Mouse (Mus musculus) neutrophil, adult 5-6 weeks (primary cell): ENCODE data around the gene Pde6h. TPM values are rescaled to one million over a fixed set of nuclear protein-coding genes. Genes with fewer than 3 reads are reported as not detected.
A peak's percentile ranks its signal among the peaks of the same experiment; 100 is the strongest.

Experiments used
- ATAC-seq: fragments of 151-379, 151-347 bp; 2 replicates; pipeline ENCODE4 v1.8.0; 2017; ENCODE audit warnings: mild to moderate bottlenecking, moderate TSS enrichment; ENCODE audit not compliant: insufficient number of reproducible peaks, poor library complexity, low FRiP score, severe bottlenecking; ENCODE audit errors: extremely low read depth
- total RNA-seq: library from RNA; stranded (forward); fragments of 200-1000 nt; gene quantifications from 2 replicates; pipeline ENCODE4 v1.2.3, GENCODE M21; 2017

The Pde6h gene
- total RNA-seq, 1 experiment from 2014 or later: 0.35 TPM

DNA sequence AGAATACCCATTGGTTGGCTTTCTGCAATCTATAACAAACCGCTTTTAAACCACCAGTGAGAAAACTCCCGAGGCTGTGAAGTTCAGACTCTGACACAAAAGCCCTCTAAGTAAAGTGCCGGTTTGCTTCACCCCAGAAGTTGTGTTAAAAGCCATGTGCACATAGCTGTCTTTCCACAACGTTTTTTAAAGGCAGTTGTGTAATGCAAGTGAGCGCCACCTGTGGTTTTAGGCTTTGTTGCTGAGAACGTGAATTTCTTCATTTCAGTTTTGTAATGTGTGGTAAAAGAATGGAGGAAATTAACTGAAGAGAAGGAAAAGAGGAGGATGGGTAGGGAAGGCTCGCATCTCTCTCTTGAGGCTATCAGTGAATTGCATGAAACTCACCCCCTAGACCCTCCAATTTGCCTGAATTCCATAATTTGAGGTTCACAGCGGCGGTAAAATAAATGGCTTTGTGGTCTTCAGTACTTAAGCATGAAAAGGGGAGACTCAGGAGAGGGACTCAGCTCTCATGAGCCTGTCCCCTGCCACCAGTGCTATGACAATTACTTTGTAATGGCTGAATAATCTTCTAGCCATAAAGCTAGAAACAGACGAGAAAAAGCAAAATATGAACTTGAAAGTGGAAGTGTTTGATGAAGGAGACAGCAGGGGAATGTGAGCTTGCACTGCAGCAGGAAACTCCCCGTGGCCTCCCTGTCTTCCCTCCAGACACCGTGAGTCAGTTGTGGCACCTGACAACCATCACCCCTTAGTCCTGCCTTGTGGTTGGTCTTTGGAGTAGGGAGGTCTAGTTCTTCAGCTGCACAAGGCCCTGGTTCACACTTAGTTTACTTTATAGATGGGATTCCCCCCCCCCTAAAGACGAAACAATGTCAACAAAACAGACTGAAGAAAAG lies 41.2 kb downstream of the Pde6h start:
- peak; percentile 49; the same call in 1 of the 2 replicates for ATAC-seq

DNA sequence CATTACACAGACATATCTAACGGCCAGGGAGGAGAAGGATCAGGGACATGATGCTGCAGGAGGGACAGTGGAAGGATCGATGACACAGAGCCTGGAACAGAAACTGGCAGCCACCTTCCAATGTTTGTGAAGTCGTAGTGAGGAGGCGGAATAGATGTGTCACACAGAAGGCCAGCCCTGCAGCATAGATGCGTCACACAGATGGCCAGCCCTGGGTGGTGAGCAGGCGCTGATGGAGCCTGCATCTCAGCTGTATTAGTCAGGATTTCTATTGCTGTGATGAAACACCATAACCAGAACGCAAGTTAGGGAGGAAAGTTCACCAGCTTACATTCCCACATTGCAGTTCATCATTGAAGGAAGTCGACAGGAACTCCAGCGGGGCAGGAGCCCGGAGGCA lies 42.3 kb downstream of the Pde6h start:
- peak; percentile 40 for ATAC-seq

DNA sequence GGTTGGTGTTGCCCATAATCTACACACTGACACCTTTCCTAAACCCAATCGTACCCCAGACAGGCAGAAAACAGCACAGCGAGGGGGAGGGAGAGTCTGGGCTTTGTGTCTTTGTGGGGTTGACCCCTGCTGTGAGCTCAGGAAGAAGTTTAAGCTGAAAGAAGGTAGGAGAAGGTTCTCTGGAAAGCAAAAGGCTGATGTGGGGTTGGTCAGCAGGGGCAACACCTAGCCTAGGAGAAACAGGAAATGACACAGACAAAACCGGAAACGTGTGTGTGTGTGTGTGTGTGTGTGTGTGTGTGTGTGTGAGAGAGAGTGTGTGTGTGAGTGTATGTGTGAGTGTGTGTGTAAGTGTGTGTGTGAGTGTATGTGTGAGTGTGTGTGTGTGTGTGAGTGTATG lies 43.8 kb downstream of the Pde6h start:
- peak; percentile 55 for ATAC-seq

DNA sequence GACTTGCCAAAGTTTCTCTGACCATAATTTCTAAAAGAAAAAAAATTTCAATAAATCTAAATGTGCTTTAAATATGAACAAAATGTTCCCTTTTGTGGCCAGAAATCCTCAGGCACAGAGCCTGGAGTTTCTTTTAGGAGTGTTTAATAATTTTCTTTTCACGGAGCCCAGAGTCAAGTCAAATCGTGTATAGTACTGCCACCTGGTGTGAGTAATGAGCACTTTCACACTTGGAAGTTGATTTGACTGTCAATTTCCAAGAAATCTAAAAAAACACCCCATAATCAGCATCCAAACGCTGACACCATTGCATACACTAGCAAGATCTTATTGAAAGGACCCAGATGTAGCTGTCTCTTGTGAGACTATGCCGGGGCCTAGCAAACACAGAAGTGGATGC lies 45.2 kb downstream of the Pde6h start:
- ATAC-seq: peak; percentile 49; the same call in 1 of the 2 replicates

DNA sequence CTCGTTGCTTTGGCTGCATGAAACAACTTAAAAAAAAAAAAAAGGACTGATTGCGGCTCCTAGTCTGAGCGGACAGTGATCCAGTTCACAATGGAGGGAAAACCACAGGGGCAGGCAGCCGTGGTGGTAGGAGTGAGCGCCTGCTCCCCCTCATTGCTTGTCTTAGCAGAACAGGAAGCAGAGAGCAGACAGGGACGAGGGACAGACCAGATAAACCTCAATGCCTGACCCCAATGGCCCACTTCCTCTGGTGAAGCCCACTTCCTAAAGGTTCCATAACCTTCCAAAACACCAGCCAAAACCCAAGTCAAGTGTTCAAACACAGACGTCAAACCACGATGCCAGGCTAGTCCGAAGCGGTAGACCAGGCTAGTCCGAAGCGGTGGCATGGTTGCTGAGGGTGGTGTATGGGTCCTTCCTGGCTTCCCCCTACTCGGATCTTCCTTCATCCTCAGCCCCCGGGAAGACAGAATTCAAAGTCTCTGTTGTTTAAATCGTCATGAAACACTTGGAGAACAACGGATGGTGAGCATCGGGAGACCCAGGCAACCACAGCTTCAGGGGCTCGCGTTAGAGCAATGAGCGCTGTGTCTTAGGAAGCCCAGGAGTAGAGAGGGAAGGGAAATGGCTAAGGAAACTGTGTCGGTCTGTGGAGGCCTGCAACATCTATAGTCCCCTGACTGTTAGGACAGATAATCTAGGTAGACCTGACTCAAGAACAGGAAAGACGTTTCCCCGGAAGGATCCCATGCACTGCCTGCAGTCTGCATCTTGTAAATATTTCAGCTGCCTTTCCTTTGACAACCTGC lies 55.8 kb downstream of the Pde6h start:
- ATAC-seq: no peak; the same call in 1 of the 2 replicates

DNA sequence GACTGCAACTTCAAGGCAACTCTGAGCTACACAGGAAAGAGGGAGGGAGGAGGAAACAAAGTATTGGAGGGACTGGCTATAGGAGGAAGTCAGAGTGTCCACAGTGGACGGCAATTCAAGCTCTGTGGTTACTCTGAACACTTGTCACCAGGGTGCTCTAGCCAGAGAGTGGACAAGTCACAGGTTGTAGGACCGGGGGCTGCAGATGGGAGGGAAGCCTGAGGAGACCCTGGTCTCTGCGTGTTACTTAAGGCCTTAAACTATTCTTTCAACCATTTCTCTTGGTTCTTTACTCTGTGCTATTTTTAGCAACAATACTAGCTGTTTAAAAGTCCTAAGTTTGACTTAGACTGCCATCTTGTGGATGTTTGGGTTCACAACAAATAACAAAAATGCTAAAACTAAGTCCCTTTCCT lies 56.7 kb downstream of the Pde6h start:
- ATAC-seq: peak; percentile 56

DNA sequence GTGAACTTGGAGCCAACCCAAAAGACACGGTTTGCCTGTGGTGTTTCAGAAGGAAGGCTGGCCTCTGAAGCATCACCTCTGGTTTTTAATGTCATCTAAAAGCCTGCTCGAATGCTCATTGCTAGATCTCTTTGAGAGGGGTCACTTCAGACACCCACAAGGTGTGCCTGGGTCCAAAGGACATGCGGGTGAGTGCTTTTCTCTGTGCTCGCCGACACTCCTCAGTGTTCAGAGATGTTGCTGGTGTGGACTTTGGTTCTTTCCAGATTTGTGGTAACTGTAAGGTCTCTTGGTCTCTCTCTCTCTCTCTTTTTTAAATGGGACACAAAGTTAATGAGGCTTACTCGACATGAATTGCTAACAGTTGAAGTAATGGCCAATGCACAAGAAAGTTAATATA lies 58.9 kb downstream of the Pde6h start:
- no peak for ATAC-seq

DNA sequence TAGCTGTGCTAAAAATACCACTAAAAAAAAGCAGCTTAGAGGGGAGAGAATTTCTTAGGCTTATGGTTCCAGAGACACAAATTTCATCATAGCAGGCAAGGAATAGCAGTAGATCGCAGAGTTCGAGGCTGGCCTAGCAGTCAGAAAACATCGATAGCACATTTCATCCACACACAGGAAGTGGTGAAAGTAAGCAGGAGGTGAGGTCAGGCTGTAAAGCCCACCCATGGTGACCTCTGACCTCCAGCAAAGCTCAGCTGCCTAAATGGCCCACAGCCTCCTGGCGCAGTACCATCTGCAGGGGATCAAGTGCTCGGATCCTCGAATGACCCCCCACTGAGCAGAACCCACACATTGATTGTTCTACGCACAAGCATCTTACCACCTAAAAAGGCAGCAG lies 59.6 kb downstream of the Pde6h start:
- ATAC-seq: no peak

DNA sequence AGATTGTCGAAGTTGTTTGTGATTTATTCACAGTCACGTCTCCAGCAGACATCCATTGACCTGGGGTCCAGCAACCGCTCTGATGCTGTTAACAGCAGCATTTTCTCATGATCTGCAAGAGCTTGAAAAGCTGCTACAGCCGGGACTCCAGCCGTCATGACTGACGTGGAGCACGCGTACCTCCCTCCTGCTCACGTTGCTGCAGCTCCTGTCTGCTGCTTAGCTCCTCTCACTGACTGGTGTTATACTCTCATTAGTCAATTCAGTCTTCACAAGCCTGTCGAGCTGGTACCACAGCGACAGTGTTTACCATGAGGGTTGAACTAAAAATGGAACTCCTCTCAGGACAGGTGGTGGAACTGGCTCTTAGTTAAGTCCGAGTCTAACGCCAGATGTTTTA lies 62.4 kb downstream of the Pde6h start:
- no peak for ATAC-seq

DNA sequence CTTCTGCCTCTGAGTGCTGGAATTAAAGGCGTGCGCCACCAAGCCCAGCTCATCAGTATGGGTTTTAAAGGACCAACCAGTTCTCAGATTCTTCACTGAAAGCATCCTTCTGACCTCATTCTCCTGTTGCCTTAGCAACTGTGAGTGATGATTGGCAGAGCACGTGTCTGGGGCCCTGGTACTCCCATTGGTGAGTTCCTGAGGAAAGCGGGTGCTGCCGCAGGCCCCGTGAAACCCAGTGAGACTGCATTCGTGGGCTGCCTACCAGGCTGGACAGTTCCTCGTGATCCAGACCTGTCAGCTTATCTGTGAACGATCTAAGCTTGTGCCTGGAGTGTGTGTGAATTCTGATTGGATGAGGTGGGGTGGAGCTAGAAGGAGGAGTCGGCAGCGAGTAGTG lies 63.1 kb downstream of the Pde6h start:
- ATAC-seq: no peak

DNA sequence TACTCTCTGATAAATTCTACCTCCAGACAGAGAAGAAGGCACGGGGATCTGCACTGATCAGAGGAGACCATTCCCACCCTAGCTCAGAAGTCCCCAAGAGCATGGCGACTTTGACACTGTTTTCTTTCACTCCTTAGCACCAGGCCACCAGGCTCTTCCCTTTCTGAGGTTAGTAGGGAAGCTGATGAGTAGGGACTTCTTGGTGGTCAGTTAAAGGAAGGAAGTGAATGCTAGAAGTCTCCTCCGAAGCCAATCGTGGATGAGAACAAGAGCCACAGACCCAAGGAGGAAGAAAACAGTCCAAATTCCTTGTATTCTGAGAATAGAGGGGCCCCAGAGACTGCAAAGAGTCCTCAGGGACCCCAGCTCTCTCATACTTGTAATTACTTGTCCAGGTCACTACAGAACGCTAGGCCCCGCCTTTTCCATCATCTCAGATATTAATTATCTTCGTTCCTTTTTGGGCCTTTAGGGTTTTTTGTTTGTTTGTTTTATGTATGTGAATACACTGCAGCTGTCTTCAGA lies 65.0 kb downstream of the Pde6h start:
- ATAC-seq: no peak

DNA sequence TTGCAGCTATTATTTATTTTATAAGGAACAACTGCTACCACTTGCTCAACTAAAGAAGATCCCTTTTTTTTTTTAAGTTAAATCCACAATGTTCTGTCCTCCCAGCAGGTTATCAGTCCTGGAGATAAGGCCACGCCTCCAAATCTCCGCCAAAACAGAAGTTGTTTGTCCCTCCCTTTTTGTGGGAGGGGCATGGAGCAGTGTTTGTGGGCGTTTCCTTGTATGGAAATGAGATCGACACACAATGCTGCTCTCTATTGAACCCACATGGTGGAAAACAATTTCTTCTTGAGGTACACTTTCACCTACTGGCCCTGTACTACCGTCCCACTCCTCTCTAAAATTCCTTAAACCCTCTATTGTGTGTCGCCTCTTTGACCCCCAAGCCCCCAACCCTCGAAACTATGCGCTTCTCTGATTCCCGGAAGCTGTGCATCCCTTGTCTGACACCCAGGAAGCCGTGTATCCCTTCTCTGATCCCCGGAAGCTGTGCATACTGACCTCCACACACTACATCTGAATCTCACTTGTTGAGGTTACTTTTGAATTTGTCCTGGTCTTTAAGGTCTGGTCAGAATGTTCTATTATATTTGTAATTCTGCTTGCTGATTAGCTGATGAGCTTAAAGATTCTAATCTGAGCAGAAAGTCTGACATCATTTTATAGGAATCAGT lies 66.3 kb downstream of the Pde6h start:
- no peak for ATAC-seq

DNA sequence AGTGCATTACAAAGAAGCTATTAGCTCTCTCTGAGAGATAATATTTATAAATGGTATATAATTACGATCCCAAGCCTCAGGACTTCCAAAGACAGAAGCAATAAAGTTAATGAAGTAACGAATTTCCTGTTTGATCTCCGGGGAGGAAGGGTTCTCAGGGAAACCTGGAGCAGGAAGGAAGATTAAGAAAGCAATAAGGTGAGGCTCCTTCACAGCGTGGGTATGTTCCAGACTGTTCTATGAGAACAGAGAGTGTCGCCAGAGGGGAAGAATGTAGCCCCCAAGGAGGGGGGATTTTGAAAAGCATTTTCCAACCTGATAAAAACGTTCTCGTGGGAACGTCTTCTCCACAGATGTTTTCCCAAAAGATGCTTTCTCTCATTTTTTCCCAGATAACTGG lies 66.9 kb downstream of the Pde6h start:
- no peak for ATAC-seq

DNA sequence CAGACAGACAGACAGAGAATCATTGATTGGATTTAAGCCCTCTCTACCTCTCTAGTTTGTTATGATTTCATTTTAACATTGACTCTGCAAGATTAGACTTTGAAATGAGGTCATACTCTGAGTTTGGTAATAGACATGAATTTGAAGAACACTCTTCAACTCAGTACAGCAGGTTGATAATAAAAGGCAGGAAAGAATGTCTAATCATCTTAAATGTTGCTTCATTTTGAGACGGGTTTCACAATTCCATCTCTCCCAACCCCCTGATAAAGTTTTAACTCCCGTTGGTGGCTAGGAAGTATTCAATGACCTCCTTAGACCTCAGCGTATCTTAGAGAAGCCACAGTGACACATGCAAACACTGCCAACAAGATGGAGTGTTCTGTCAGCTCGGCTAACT lies 69.9 kb downstream of the Pde6h start:
- ATAC-seq: no peak

DNA sequence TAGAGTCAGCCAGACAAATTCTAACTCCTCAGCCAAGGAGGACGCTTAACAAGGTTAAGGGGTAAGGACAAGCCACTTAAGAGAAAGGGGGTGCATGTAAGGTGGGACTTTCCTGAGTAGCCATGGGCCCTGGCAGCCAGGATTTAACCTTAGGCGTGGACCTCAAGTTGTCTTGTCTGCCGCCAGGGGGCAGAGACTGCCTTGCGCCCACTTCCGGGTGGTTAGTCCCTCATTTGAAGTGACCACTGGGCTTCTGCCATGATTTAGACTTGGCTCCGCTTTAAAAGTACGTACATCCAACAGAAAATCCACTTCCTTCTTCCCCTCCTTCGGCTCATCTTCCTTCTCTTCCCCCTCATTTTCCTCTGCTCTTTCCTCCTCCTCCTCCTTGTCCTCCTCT lies 71.9 kb downstream of the Pde6h start:
- no peak for ATAC-seq

DNA sequence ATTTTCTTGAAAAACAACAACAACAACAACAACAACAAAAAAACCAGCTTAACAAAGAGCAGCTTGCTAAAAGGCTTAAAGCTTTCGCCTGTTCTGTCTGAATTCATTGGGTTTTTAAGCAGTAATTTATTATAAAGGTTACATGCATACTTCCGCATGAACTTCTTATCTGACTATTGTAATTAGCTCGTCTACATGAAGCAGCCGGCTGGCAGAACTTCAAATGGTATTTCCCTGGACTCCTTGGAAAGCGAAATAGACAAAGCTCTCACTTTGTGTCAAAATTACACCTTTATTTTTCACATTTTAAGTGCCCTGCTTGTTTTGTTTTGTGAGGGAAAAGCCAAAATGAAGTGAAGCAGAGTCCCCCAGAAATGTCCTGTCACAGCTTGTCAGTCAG lies 72.7 kb downstream of the Pde6h start:
- no peak for ATAC-seq

DNA sequence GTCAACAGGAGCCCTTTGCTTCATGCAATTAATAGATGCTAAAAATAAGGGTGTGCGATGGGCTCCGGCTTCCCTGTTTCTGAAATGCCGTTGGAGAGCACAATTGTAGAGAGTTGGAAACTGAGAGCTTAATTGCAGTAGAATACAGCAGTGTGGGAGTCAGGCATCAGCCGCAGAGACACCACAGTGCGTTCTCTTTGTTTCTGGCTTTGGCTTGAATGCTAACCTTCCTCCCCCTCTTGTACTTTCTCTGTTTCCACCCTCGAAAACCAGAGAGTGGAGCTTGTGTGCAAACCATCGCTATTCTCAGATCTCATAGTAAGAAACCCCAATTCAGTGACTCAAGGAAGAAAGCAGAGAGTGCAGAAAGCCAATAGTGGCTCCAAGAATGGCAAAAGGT lies 74.5 kb downstream of the Pde6h start:
- ATAC-seq: no peak

DNA sequence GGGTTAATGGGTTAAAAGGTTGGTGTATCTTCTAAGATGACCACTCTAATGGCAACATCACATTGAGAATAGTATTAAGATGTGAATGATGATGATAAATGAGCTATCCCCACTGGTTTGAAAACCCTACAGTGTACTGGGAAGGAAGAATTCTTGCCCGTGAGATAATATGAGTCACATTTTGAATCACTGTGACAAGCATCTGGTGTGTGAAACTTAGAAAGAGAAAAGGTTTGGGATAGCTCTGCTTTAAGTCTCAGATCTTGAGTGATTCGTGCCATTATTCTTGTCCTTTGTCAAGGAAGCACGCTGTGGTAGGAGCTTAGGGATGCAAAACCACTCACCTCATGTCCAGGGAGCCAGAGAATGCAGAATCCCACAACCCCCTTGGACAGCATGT lies 75.4 kb downstream of the Pde6h start:
- ATAC-seq: no peak

DNA sequence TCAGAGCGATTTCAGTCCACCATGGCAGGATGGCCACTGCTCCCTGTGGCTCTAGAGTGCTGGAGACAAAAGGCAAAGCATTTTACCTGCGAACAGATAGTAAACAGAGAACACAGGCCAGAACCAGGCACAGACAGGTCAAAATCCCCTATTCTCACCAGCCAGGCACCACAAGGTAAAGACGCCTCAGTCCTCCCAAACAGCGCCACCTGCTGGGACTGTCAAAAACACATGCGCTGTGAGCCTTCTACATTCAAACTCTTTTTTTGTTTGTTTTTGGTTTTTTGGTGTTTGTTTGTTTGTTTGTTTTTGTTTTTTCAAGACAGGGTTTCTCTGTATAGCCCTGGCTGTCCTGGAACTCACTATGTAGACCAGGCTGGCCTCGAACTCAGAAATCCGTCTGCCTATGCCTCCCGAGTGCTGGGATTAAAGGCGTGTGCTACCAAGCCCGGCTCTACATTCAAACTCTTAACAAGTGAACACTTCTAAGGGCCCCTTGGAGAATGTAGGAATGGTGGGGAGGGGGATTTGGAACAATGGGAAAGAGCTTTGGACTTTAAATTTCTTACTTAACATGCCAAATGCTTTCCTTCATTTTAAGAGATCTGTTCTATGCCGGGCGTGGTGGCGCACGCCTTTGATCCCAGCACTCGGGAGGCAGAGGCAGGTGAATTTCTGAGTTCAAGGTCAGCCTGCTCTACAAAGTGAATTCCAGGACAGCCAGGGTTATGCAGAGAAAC lies 76.2 kb downstream of the Pde6h start:
- ATAC-seq: no peak
